Mouse (Mus musculus): Measurements from ENCODE around the gene Abcc5. TPM values are rescaled to one million over a fixed set of nuclear protein-coding genes. Genes with fewer than 3 reads are reported as not detected.

Abcc5 gene
- polyA plus RNA-seq, 1 experiment: 89.5 TPM

- Histone ChIP-seq H3K4me1 (ENCODE audit: control insufficient read depth, insufficient read depth, low read length) (no peaks in the 10 kb centered on the region), H3K27me3 (ENCODE audit: control insufficient read depth, insufficient read depth, low read length, poor library complexity, severe bottlenecking) (no peaks in the 10 kb centered on the region), H3K4me3 (ENCODE audit: low read depth, low read length) (no peak overlapping the region), H3K9ac (ENCODE audit: low read depth, poor library complexity, severe bottlenecking) (no peak overlapping the region), H3K9me3 (replicated peaks; ENCODE audit: control insufficient read depth, insufficient read depth, low read length, poor library complexity, severe bottlenecking) (no peaks in the 10 kb centered on the region), H3K36me3 (ENCODE audit: control insufficient read depth, insufficient read depth, low read length, poor library complexity, severe bottlenecking) (peaks cover 12% of the 10 kb centered on the region), H3K27ac (ENCODE audit: insufficient read depth, low read length) (no peak overlapping the region)
- no peak for TF ChIP-seq POLR2A (IDR thresholded peaks at IDR 0.05; ENCODE audit: insufficient read depth, low read length)
- TF ChIP-seq CTCF (IDR thresholded peaks at IDR 0.05; ENCODE audit: low read depth, low read length): no peak
- TF ChIP-seq EP300 (IDR thresholded peaks at IDR 0.05; ENCODE audit: insufficient read depth, low read depth, low read length): no peak
These were observed 20.9 kb downstream of the Abcc5 start for GRCm38 (mm10) chr16:20405335-20405734.

DNA sequence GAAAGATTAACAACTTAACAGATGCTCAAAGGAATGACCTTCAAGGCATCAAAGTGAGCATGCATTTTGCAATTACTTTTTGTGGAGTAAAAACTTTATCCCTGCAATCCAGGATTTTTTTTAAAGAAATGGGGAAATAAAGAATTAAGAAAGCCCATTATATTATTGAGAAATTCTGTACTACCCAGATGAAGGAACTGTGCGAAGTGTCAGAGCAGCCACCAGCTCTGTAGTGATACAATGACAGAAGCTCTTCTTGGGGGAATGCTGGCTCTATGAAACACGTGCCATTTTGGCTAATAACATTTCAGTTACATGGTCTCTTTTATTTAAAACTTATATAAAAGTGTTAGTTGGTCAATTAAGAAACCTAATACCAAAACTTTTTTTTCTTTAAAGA, 22.9 kb downstream of the Abcc5 start:
- Histone ChIP-seq H3K27me3 (ENCODE audit: control insufficient read depth, insufficient read depth, low read length, poor library complexity, severe bottlenecking) (no peaks in the 10 kb centered on the region), H3K4me1 (ENCODE audit: control insufficient read depth, insufficient read depth, low read length) (no peaks in the 10 kb centered on the region), H3K9ac (ENCODE audit: low read depth, poor library complexity, severe bottlenecking) (no peak overlapping the region), H3K9me3 (replicated peaks; ENCODE audit: control insufficient read depth, insufficient read depth, low read length, poor library complexity, severe bottlenecking) (no peaks in the 10 kb centered on the region), H3K36me3 (ENCODE audit: control insufficient read depth, insufficient read depth, low read length, poor library complexity, severe bottlenecking) (peaks cover 13% of the 10 kb centered on the region), H3K4me3 (ENCODE audit: low read depth, low read length) (no peak overlapping the region), H3K27ac (ENCODE audit: insufficient read depth, low read length) (no peak overlapping the region)
- no peak for TF ChIP-seq POLR2A (IDR thresholded peaks at IDR 0.05; ENCODE audit: insufficient read depth, low read length)
- TF ChIP-seq CTCF (IDR thresholded peaks at IDR 0.05; ENCODE audit: low read depth, low read length): no peak
- TF ChIP-seq EP300 (IDR thresholded peaks at IDR 0.05; ENCODE audit: insufficient read depth, low read depth, low read length): no peak

- H3K36me3 ChIP-seq (ENCODE audit: control insufficient read depth, insufficient read depth, low read length, poor library complexity, severe bottlenecking): peaks cover 13% of the 10 kb centered on the region
These were observed 24.6 kb downstream of the Abcc5 start for GRCm38 (mm10) chr16:20401592-20401991.

GRCm38 (mm10) chr16:20400707-20401591, 25.2 kb downstream of the Abcc5 start:
- no peaks in the 10 kb centered on the region for H3K4me1 ChIP-seq (ENCODE audit: control insufficient read depth, insufficient read depth, low read length)
- H3K4me3 ChIP-seq (ENCODE audit: low read depth, low read length): no peak overlapping the region
- no peaks in the 10 kb centered on the region for H3K9me3 ChIP-seq (replicated peaks; ENCODE audit: control insufficient read depth, insufficient read depth, low read length, poor library complexity, severe bottlenecking)
- H3K36me3 ChIP-seq (ENCODE audit: control insufficient read depth, insufficient read depth, low read length, poor library complexity, severe bottlenecking): peaks cover 13% of the 10 kb centered on the region
- H3K27me3 ChIP-seq (ENCODE audit: control insufficient read depth, insufficient read depth, low read length, poor library complexity, severe bottlenecking): no peaks in the 10 kb centered on the region
- no peak overlapping the region for H3K9ac ChIP-seq (ENCODE audit: low read depth, poor library complexity, severe bottlenecking)
- H3K27ac ChIP-seq (ENCODE audit: insufficient read depth, low read length): no peak overlapping the region
- TF ChIP-seq EP300 (IDR thresholded peaks at IDR 0.05; ENCODE audit: insufficient read depth, low read depth, low read length): no peak
- no peak for TF ChIP-seq POLR2A (IDR thresholded peaks at IDR 0.05; ENCODE audit: insufficient read depth, low read length)

More at GRCm38 (mm10) chr16:20401592-20401991, 24.6 kb downstream of the Abcc5 start:
- Histone ChIP-seq H3K27me3 (ENCODE audit: control insufficient read depth, insufficient read depth, low read length, poor library complexity, severe bottlenecking) (no peaks in the 10 kb centered on the region), H3K9me3 (replicated peaks; ENCODE audit: control insufficient read depth, insufficient read depth, low read length, poor library complexity, severe bottlenecking) (no peaks in the 10 kb centered on the region), H3K27ac (ENCODE audit: insufficient read depth, low read length) (no peak overlapping the region), H3K4me1 (ENCODE audit: control insufficient read depth, insufficient read depth, low read length) (no peaks in the 10 kb centered on the region), H3K9ac (ENCODE audit: low read depth, poor library complexity, severe bottlenecking) (no peak overlapping the region), H3K4me3 (ENCODE audit: low read depth, low read length) (no peak overlapping the region)
- TF ChIP-seq CTCF (IDR thresholded peaks at IDR 0.05; ENCODE audit: low read depth, low read length) (no peak), EP300 (IDR thresholded peaks at IDR 0.05; ENCODE audit: insufficient read depth, low read depth, low read length) (no peak), POLR2A (IDR thresholded peaks at IDR 0.05; ENCODE audit: insufficient read depth, low read length) (no peak)

DNA sequence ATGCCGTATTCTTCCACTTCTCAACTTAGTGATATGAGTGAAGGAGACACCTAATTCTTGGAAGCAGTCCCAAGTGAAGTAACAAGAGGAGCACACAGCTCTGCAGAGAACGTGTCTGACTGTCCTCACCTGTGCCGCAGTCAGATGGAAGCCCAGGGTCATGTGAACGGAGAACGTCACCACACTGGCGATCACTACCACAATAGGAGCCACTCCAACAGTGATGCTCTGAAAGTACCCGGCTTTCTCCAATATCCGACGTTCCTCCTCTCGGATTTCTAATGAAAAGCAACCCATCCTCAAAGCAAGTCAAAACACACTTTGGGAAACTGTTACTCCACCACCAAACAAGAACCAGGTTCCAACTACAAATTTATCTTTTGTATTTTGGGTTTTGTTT, 29.3 kb downstream of the Abcc5 start:
- Histone ChIP-seq H3K9ac (ENCODE audit: low read depth, poor library complexity, severe bottlenecking) (no peak overlapping the region), H3K4me3 (ENCODE audit: low read depth, low read length) (no peak overlapping the region), H3K36me3 (ENCODE audit: control insufficient read depth, insufficient read depth, low read length, poor library complexity, severe bottlenecking) (peaks cover 3% of the 10 kb centered on the region; the same call in 1 of the 2 replicates), H3K9me3 (replicated peaks; ENCODE audit: control insufficient read depth, insufficient read depth, low read length, poor library complexity, severe bottlenecking) (no peaks in the 10 kb centered on the region), H3K27me3 (ENCODE audit: control insufficient read depth, insufficient read depth, low read length, poor library complexity, severe bottlenecking) (no peaks in the 10 kb centered on the region), H3K4me1 (ENCODE audit: control insufficient read depth, insufficient read depth, low read length) (no peaks in the 10 kb centered on the region), H3K27ac (ENCODE audit: insufficient read depth, low read length) (no peak overlapping the region)
- no peak for TF ChIP-seq CTCF (IDR thresholded peaks at IDR 0.05; ENCODE audit: low read depth, low read length)

- Histone ChIP-seq H3K4me1 (ENCODE audit: control insufficient read depth, insufficient read depth, low read length) (no peaks in the 10 kb centered on the region), H3K4me3 (ENCODE audit: low read depth, low read length) (no peak overlapping the region), H3K9me3 (replicated peaks; ENCODE audit: control insufficient read depth, insufficient read depth, low read length, poor library complexity, severe bottlenecking) (no peaks in the 10 kb centered on the region), H3K36me3 (ENCODE audit: control insufficient read depth, insufficient read depth, low read length, poor library complexity, severe bottlenecking) (peaks cover 4% of the 10 kb centered on the region; the same call in 1 of the 2 replicates), H3K27ac (ENCODE audit: insufficient read depth, low read length) (no peak overlapping the region), H3K27me3 (ENCODE audit: control insufficient read depth, insufficient read depth, low read length, poor library complexity, severe bottlenecking) (no peaks in the 10 kb centered on the region), H3K9ac (ENCODE audit: low read depth, poor library complexity, severe bottlenecking) (no peak overlapping the region)
- no peak for TF ChIP-seq CTCF (IDR thresholded peaks at IDR 0.05; ENCODE audit: low read depth, low read length)
- TF ChIP-seq POLR2A (IDR thresholded peaks at IDR 0.05; ENCODE audit: insufficient read depth, low read length): no peak
- TF ChIP-seq EP300 (IDR thresholded peaks at IDR 0.05; ENCODE audit: insufficient read depth, low read depth, low read length): no peak
These were observed 30.8 kb downstream of the Abcc5 start for GRCm38 (mm10) chr16:20395216-20395907.
